Mouse (Mus musculus): ENCODE results near the gene Rhox2g. TPM values are rescaled to one million over a fixed set of nuclear protein-coding genes. Genes with fewer than 3 reads are reported as not detected.
"Not testable (repeated sequence)": the region's sequence is repeated elsewhere in the genome, so short reads cannot be mapped to it uniquely, and the experiment has no call there.

Rhox2g gene
- polyA plus RNA-seq (2014; fragmentation: Nextera tagmentation; extraction: Ambion mirVana), result not detected in 2 replicates

- ATAC-seq (replicated peaks; ENCODE audit: low FRiP score, low TSS enrichment, low read depth), result not testable (repeated sequence)
These were observed at the start of gene Rhox2g for GRCm38 (mm10) chrX:37643370-37643769. Gene Rhox2g (minus strand): TSS chrX:37643470.

GRCm38 (mm10) chrX:37692261-37692660, 49.0 kb upstream of the Rhox2g start:
- H3K27me3 ChIP-seq (replicated peaks; ENCODE audit: control insufficient read depth, insufficient read depth, low read length), result no peaks in the 10 kb centered on the region
- no peaks in the 10 kb centered on the region for H3K4me1 ChIP-seq (replicated peaks; ENCODE audit: control insufficient read depth, insufficient read depth, low read length)
- no peaks in the 10 kb centered on the region for H3K36me3 ChIP-seq (ENCODE audit: control insufficient read depth, insufficient read depth, low read length)
- WGBS, result 81% methylated on average over 2 of the region's 2 CpGs
- no peak for ATAC-seq (replicated peaks; ENCODE audit: low FRiP score, low TSS enrichment, low read depth)
- H3K27ac ChIP-seq (ENCODE audit: low read depth), result no peak overlapping the region
- H3K9ac ChIP-seq (ENCODE audit: low read length), result no peak overlapping the region
- H3K9me3 ChIP-seq (ENCODE audit: control insufficient read depth, low read length), result no peaks in the 10 kb centered on the region
- no peak overlapping the region for H3K4me3 ChIP-seq (ENCODE audit: low read depth, low read length)
- DNase-seq (ENCODE audit: low spot score), result no peak
- H3K4me2 ChIP-seq (ENCODE audit: low read length), result no peak overlapping the region

More at GRCm38 (mm10) chrX:37643370-37643769, at the start of gene Rhox2g:
- WGBS, result 90% methylated on average over 6 of the region's 6 CpGs
- not testable (repeated sequence) for H3K9me3 ChIP-seq (ENCODE audit: control insufficient read depth, low read length); H3K36me3 ChIP-seq (ENCODE audit: control insufficient read depth, insufficient read depth, low read length); H3K9ac ChIP-seq (ENCODE audit: low read length); H3K27ac ChIP-seq (ENCODE audit: low read depth); H3K4me3 ChIP-seq (ENCODE audit: low read depth, low read length); DNase-seq (ENCODE audit: low spot score); H3K27me3 ChIP-seq (replicated peaks; ENCODE audit: control insufficient read depth, insufficient read depth, low read length); H3K4me1 ChIP-seq (replicated peaks; ENCODE audit: control insufficient read depth, insufficient read depth, low read length); H3K4me2 ChIP-seq (ENCODE audit: low read length)

DNA sequence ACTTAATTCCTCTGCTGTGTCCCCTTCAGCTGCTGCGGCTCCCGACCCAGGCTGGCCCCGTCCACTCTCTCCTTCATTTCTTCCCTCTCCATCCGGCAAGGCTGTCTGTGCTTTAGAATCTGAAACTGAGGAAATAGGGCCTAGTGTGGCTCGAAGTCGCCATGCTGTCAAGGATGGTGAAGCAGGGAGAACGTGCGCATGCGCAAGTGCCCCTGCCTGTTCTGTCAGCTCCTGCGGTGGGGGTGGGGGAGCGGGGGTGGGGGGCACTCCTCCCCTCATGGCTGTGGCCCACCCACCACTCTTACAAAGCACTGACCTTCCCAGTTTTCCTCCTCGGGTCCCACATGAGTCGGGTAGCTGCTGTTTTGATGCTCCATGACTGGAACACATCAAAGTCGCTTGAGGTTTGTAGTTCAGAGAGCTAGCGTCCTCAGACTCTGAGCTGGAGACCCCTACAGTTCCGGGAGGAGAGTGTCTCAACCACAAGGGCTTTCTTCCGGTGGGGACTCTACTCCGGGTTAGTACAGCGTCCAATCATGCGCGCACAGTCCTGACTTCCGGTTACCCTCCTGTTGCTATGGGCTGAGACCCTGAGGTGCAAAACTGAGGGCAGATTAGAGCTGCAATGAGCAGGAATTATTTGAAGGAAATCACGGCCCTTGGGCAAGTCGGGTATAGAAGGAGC, 39.9 kb upstream of the Rhox2g start:
- H3K27ac ChIP-seq (ENCODE audit: low read depth), result no peak overlapping the region
- H3K36me3 ChIP-seq (ENCODE audit: control insufficient read depth, insufficient read depth, low read length), result no peaks in the 10 kb centered on the region
- no peak for DNase-seq (ENCODE audit: low spot score)
- no peak overlapping the region for H3K9ac ChIP-seq (ENCODE audit: low read length)
- H3K4me1 ChIP-seq (replicated peaks; ENCODE audit: control insufficient read depth, insufficient read depth, low read length), result no peaks in the 10 kb centered on the region
- no peaks in the 10 kb centered on the region for H3K9me3 ChIP-seq (ENCODE audit: control insufficient read depth, low read length)
- H3K4me3 ChIP-seq (ENCODE audit: low read depth, low read length), result no peak overlapping the region
- ATAC-seq (replicated peaks; ENCODE audit: low FRiP score, low TSS enrichment, low read depth), result no peak
- H3K27me3 ChIP-seq (replicated peaks; ENCODE audit: control insufficient read depth, insufficient read depth, low read length), result no peaks in the 10 kb centered on the region
- no peak overlapping the region for H3K4me2 ChIP-seq (ENCODE audit: low read length)
- WGBS, result 84% methylated on average over 24 of the region's 24 CpGs

- H3K4me1 ChIP-seq (replicated peaks; ENCODE audit: control insufficient read depth, insufficient read depth, low read length); H3K27ac ChIP-seq (ENCODE audit: low read depth); H3K9ac ChIP-seq (ENCODE audit: low read length); H3K4me3 ChIP-seq (ENCODE audit: low read depth, low read length); H3K4me2 ChIP-seq (ENCODE audit: low read length); H3K27me3 ChIP-seq (replicated peaks; ENCODE audit: control insufficient read depth, insufficient read depth, low read length); H3K9me3 ChIP-seq (ENCODE audit: control insufficient read depth, low read length); DNase-seq (ENCODE audit: low spot score); ATAC-seq (replicated peaks; ENCODE audit: low FRiP score, low TSS enrichment, low read depth); H3K36me3 ChIP-seq (ENCODE audit: control insufficient read depth, insufficient read depth, low read length): not testable (repeated sequence)
- WGBS, result 92% methylated on average over 8 of the region's 8 CpGs
These were observed 29.9 kb upstream of the Rhox2g start, which contains the start of gene Rhox2h for GRCm38 (mm10) chrX:37673177-37673576. Gene Rhox2h (minus strand): TSS chrX:37673277.

GRCm38 (mm10) chrX:37668664-37669063, 25.4 kb upstream of the Rhox2g start, which contains the start of gene Rhox3h:
Gene Rhox3h (minus strand): TSS chrX:37668764.
- H3K4me3 ChIP-seq (ENCODE audit: low read depth, low read length); DNase-seq (ENCODE audit: low spot score); H3K4me1 ChIP-seq (replicated peaks; ENCODE audit: control insufficient read depth, insufficient read depth, low read length); H3K9me3 ChIP-seq (ENCODE audit: control insufficient read depth, low read length); H3K27ac ChIP-seq (ENCODE audit: low read depth); H3K9ac ChIP-seq (ENCODE audit: low read length); H3K27me3 ChIP-seq (replicated peaks; ENCODE audit: control insufficient read depth, insufficient read depth, low read length); ATAC-seq (replicated peaks; ENCODE audit: low FRiP score, low TSS enrichment, low read depth); H3K4me2 ChIP-seq (ENCODE audit: low read length); H3K36me3 ChIP-seq (ENCODE audit: control insufficient read depth, insufficient read depth, low read length): not testable (repeated sequence)
- 89% methylated on average over 1 of the region's 3 CpGs for WGBS

DNA sequence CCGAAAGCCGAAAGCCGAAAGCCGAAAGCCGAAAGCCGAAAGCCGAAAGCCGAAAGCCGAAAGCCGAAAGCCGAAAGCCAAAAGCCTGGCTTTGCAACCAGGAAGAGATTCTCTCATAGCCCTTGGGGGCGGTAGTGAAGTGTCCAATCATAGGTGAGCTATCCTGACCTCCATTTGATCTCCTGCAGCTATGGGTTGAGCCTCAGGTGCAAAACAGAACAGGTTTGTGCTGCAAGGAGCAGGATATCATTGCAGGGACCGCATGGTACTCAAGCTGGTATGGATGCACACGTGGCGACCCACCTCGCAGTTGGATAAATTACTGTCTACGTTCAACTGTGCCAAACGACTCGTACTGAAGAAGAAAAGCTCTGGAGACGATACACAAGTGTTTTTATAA, 8.0 kb upstream of the Rhox2g start, which contains the start of gene Rhox4g:
Gene Rhox4g (minus strand): TSS at position 101 of the 400 bp plus-strand sequence.
- H3K36me3 ChIP-seq (ENCODE audit: control insufficient read depth, insufficient read depth, low read length); H3K9ac ChIP-seq (ENCODE audit: low read length); DNase-seq (ENCODE audit: low spot score); H3K4me1 ChIP-seq (replicated peaks; ENCODE audit: control insufficient read depth, insufficient read depth, low read length); ATAC-seq (replicated peaks; ENCODE audit: low FRiP score, low TSS enrichment, low read depth); H3K27ac ChIP-seq (ENCODE audit: low read depth); H3K9me3 ChIP-seq (ENCODE audit: control insufficient read depth, low read length); H3K4me2 ChIP-seq (ENCODE audit: low read length); H3K27me3 ChIP-seq (replicated peaks; ENCODE audit: control insufficient read depth, insufficient read depth, low read length); H3K4me3 ChIP-seq (ENCODE audit: low read depth, low read length): not testable (repeated sequence)
- 95% methylated on average over 13 of the region's 20 CpGs for WGBS

- H3K27ac ChIP-seq (ENCODE audit: low read depth); ATAC-seq (replicated peaks; ENCODE audit: low FRiP score, low TSS enrichment, low read depth); H3K4me2 ChIP-seq (ENCODE audit: low read length); H3K4me3 ChIP-seq (ENCODE audit: low read depth, low read length); DNase-seq (ENCODE audit: low spot score); H3K4me1 ChIP-seq (replicated peaks; ENCODE audit: control insufficient read depth, insufficient read depth, low read length); H3K9me3 ChIP-seq (ENCODE audit: control insufficient read depth, low read length); H3K9ac ChIP-seq (ENCODE audit: low read length); H3K36me3 ChIP-seq (ENCODE audit: control insufficient read depth, insufficient read depth, low read length); H3K27me3 ChIP-seq (replicated peaks; ENCODE audit: control insufficient read depth, insufficient read depth, low read length): not testable (repeated sequence)
- WGBS, result 81% methylated on average over 2 of the region's 2 CpGs
These were observed 14.8 kb downstream of the Rhox2g start, which contains the start of gene Rhox3g for GRCm38 (mm10) chrX:37628512-37628911. Gene Rhox3g (minus strand): TSS chrX:37628612.

GRCm38 (mm10) chrX:37607604-37608003, 35.7 kb downstream of the Rhox2g start, which contains the start of gene Rhox4f:
Gene Rhox4f (minus strand): TSS chrX:37607704.
- not testable (repeated sequence) for H3K4me2 ChIP-seq (ENCODE audit: low read length); H3K4me3 ChIP-seq (ENCODE audit: low read depth, low read length); ATAC-seq (replicated peaks; ENCODE audit: low FRiP score, low TSS enrichment, low read depth); H3K9me3 ChIP-seq (ENCODE audit: control insufficient read depth, low read length); H3K27ac ChIP-seq (ENCODE audit: low read depth); DNase-seq (ENCODE audit: low spot score); H3K36me3 ChIP-seq (ENCODE audit: control insufficient read depth, insufficient read depth, low read length); H3K4me1 ChIP-seq (replicated peaks; ENCODE audit: control insufficient read depth, insufficient read depth, low read length); H3K9ac ChIP-seq (ENCODE audit: low read length); H3K27me3 ChIP-seq (replicated peaks; ENCODE audit: control insufficient read depth, insufficient read depth, low read length)
- 96% methylated on average over 14 of the region's 19 CpGs for WGBS
